Mouse (Mus musculus) heart, postnatal 14 days (tissue): ENCODE data around the gene Crybb1. TPM values are rescaled to one million over a fixed set of nuclear protein-coding genes. Genes with fewer than 3 reads are reported as not detected.
A peak's percentile ranks its signal among the peaks of the same experiment; 100 is the strongest.

ENCODE experiments used
- DNase-seq, 2 experiments: peaks; one replicate each; pipeline ENCODE4 v3.0.0; 2021 to 2022
- intact Hi-C: fragments of 180-260 bp; cut with DNase I; formaldehyde crosslinking; loops from one replicate; pipeline ENCODE4 v1.15.1; 2025
- total RNA-seq, 2 experiments: library from RNA; stranded (reverse); gene quantifications; 2 replicates each; pipeline ENCODE4 v1.2.3; 2021

Crybb1 gene
- total RNA-seq, 2 experiments from 2014 or later = 1.4 to 1.9 TPM

DNA sequence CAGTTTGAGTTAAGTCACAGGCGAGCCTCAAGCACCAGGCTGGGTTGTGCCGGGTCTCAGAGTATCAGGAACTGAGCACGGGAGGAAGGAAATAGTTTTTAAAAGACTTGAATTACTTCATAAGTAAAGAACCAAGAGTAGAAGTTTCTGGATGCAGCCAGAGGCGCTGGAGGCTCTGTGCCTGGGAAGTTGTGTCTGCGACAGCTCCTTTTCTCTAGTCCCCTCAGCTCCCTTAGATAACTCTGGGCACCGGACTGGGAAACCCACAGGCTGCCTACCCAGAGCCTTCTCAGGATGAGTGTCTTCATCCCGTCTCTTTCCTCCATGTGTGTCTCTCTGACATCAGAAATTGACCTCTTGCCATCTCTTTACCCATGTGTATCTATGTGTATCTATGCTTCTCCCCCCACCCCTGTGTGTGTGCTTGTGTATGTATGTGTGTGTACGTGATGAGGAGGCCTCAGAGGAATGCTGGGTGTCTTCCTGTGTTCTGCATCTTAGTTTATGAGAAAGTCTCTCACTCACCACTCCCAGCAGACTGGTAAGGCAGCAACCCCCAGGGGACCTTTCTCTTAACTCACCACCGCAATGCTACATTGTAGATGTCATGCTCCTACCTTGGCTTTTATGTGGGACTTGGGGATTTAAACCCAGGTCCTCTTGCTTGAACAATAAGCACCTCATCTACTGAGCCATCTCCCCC, 27.3 kb downstream of the Crybb1 start:
- DNase-seq = no peak
- intact Hi-C loops = loop anchor here (2.0 kb wide), 1 partner anchor 18 kb away; no protein-coding TSS in a partner anchor

DNA sequence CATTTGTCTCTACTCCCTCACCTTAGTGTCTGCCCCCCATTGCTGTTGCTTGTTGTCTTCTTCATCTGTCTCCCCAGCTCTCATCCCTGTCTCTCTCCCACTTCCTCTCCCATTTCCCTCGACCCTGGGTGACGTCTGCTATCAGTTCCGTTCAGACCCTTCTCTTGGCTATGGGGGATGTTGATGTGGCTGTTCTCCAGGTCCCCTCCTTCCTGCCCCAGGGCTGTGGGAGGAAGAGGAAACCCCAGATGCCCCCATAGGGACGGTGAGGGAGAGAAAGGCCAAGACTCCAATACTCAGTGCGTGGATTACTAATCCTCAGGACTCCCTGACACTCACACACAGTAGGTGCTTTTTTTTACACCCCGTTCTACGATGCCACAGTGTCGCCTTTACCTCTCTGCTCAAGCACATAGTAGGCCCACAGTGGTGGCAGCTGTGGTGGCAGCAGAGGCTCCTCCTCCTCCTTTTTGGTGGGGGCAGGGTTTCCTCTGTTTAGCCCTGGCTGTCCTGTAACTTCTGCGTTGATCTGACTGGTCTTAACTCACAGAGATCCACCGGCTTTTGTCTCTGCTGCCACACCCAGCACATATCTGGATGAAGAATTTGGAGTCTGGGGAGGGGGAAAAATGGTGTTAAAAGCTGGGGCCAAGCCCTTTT, 28.1 kb downstream of the Crybb1 start:
- intact Hi-C loops = loop anchor here (2.0 kb wide), 1 partner anchor 17 kb away; no protein-coding TSS in a partner anchor
- DNase-seq = peak; percentile 52 to 55

DNA sequence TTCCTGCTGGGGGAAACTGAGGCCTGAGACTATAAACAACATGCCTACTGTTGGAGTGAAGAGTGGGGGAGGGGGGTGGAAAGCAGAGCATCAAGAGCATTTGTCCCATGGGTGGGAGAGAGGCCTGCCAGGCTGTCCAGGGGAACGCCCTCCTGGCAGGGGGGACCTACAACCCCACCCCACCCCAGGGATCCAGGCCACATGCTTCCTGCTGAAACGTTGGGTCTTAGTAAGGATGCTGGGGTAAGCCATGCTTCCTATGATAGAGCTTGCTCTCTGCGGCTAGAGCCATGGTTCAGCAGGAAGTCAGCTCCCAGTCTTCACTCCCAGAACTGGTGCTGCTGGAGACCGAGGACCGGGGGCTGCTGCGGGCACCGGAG, 28.6 kb downstream of the Crybb1 start:
- intact Hi-C loops = no loop called here

DNA sequence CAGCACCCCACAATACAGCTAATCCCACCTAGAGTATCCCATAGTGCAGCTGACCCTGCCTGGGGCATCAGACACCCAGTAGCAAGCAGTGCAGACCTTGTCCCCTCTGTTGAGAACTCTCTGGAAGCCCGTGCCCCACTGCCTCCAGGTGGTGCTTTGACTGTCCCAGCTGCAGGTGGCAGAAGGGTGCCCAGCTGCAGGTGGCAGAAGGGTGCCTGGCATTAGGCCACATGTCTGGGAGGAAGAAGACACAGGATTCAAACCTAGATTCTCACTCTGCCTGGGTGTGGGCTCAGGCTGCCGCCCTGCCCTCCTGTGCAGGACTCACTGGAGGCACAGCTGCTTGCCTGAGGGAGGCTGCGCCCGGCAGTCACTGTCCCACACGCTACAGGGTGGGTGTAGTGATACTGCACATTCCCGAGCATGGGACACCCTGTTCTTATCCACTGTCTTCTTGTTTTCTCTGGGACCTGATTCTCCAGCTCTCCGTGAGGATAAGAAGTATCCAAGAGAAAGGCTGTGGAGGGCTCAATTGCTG, 30.0 kb downstream of the Crybb1 start:
- intact Hi-C loops = no loop called here
- no peak for DNase-seq

More for the DNA sequence above, 28.6 kb downstream of the Crybb1 start:
- DNase-seq = no peak

DNA sequence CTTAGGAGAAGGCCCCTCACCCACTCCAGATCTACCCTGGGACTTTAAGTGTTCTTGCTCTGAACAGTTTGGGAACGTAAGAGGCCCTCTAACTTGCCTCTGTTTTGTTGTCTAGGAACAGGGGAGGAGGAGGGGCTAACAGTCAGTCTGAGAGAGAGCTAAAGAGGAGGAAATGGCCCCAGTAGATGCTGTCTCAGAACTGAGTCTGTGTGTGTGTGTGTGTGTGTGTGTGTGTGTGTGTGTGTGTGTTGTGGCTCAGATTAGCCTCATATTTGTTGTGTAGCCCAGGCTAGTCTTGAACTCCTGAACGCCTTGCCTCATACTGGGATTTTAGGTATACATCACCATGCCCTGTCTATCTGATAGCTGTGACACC, 31.0 kb downstream of the Crybb1 start:
- no peak for DNase-seq
- intact Hi-C loops = no loop called here

DNA sequence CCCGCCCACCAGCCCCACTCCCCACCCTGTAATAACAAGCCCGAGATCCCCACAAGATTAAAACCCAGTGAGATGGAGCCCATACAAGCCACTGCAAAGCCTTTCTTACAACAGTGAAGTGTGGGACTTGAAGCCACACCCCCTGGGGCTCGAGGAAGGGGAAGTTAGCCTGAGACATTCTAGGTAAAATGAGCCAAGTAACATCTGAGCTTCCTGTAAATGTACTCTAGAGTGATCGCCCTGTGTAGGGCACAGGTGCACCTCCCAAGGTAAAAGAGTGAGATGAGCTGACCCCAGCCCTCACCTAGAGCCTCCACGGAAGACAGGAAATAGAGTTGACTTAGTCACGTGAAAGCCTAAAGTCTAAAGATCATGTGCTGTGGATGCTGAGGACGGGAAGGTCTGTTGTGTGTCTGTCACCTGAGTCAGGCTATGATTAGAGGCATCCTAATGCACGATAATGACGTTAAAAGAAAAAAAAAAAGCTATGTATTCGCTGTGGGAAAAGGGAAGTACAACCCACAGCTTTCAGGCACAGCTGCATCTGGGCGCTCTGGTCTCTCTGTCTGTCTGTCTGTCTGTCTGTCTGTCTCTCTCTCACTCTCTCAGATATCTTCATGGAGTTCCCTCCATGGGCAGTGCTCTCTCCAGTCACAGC, 31.5 kb downstream of the Crybb1 start:
- intact Hi-C loops = no loop called here
- no peak for DNase-seq

DNA sequence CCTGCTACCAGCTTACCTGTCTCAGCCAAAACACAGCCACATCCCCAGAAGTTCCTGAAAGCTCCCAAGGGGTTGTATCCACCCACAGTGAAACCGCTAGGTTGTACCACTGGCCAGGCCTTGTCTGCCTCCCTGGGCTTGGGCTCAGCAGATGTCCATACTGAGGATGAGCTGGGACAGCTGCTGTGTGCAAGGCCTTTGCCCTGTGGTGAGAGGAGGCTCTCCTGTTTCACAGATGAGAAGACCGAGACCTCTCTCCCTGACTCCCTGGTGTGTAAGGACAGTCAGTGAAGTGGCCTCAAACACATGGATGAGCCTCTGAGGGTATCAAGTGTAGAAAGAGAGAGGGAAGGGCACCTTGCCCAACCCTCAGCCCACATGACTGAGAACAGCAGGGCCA, 32.0 kb downstream of the Crybb1 start:
- DNase-seq = no peak
- intact Hi-C loops = no loop called here

DNA sequence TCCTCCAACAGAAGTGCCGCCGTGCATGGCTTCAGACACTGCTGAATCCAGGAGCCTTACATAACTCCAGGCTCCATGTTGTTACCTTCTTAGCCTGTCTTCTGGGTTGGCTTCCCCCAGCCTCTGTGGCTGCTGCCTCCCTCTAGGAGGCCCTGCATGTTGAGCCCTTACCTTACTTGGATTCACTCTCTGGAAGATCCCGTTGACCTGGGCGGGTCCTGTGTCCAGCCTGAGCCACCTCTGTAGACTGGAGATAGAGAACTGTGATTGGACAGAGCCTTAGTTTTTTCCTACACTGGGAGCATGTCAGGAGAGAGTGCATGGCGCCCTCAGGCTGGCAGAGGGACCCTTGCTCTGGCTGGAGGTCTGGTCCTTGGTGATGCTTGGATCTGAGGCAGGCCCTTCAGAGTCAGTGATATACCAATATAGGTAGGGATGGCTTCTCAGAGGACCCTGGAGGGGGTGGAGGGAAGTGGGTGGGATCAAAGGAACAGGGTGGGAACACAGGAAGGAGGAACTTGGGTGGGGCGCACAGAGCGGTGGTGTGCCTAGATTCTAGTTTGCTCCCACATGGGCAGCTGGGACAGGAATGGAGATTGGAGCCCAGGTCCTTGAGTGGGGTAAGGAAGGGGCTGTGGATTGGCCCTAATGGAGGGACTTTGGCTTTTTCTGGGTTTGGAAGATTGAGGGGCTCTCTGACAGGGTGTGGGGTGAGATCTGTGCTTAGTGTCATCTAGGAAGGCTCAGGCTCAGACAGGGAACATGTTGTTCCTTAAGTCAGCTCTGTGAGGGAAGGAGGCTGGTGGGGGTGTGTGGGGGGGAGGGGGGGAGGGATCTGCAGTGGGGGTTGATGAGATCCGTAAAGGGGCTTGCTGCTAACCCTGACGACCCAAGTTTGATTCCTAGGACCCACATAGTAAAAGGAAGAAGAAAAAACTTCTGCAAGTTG, 32.9 kb downstream of the Crybb1 start:
- DNase-seq = peak in 1 of 2 experiments; percentile 52
- intact Hi-C loops = no loop called here

DNA sequence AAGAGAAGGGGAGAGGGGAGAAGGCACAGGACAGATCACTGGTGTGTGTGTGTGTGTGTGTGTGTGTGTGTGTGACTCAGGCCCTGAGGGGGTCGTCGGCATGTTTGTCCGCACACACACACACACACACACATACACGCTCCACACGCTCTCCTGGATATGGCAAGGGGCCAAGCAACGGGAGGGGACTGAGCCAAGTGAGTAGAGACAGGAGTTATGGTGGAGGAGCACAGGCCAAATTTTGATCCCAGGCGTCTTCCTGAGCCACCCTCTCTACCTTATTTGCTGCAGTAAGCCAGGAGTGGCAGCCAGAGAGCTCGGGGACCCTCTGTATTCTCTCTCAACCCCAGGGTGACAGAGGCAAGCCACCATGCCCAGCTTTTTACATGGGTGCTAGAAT, 33.6 kb downstream of the Crybb1 start:
- peak; percentile 67 to 72 for DNase-seq
- intact Hi-C loops = no loop called here

DNA sequence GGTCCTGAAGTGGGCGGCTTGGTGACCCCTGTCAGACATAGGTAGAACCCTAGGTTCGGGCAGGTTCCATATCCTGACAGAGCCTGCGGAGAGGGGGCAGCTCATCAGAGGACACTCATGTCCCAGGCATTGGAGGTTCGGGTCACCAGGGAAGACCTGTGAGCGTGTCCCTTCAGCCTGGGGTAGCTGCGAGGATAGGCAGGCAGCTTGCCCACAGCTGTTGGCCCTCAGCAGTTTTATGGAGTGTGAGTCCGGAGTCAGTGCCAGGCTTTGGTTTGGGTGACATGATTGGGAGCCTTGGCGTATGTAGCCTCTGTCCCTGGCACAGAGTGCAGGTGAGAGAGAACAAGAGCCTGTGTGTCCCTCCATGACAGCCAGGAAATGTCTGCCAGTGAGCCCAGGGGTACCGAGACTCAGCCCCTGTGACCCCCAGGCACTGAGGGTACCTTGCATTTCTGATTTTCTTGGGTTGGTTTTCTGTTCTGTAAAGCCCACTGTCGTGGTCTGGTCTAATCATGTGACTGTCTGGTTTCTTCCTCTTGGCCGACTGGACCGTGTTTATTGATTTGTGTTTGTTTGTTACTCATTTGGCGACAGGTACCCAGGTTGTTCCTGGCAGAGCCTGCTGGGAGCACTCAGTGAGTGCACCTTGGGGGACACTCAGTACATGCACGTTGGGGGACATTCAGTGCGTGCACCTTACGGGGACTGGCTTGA, 34.4 kb downstream of the Crybb1 start:
- intact Hi-C loops = no loop called here
- DNase-seq = peak; percentile 62 to 69

DNA sequence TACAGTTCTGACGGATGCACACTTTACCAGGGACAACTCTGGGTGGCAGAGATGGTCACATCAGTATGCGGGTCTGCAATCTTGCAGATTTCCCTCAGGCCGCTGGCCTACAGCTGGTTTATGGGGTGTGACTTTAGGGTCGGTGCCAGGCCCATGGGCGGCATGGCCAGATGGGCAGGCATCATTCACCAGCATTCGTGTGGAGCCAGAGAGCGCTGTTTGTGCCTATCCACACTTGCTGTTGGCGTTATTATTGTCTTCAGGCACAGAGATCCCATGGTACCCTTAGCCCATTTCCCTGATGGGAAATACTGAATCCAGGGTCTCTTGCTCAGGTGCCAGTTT, 34.9 kb downstream of the Crybb1 start:
- DNase-seq = no peak
- intact Hi-C loops = no loop called here

DNA sequence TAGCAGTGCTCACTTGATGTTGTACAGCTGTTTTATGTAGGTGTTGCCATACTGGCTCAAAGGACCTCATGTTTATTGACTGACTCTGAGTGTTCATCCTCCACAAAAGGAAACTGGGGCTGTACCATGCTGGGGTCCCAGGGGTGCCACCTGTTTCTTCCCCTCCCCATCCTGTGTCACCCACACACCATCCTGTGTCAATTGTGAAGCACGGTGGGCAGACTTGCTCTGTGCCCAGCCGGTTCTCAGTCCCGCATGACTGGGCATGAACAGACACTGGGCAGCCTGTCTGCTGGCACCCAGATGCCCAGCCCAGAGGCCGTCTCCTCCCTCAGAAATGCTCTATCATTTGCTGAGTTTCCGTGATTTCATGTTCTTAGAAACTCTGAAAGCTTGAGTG, 36.3 kb downstream of the Crybb1 start:
- no peak for DNase-seq
- intact Hi-C loops = no loop called here

DNA sequence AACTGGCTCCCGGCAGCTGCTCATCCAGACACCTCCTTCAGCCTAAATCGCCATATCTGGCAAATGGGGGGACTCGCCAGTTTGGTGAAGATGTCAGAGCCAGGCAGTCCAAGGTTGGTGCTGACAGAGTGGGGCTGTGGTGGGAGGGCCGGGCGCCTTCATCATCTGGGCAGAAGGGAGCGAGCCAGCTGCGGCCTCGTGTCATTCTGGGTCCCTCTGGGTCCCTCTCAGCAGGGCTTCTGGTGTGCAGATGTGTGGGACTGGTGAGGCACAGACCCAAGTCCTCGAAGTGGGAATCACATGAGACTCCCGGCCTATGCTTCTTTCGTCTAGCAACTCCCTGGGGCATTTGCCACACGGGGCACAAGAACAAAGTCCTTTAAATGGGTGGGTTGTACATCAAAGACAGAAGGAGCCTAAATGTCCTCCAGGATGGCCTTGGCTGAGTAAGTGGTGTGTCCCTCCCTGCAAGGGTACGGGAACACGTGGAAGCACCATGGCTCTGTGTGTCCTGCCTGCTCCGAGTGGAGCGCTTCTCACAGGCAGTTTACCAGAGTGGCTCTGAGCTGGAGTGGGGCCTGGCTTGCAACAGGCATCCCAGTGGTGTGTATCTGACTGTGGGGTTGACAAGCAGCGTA, 36.8 kb downstream of the Crybb1 start:
- intact Hi-C loops = no loop called here
- DNase-seq = no peak

DNA sequence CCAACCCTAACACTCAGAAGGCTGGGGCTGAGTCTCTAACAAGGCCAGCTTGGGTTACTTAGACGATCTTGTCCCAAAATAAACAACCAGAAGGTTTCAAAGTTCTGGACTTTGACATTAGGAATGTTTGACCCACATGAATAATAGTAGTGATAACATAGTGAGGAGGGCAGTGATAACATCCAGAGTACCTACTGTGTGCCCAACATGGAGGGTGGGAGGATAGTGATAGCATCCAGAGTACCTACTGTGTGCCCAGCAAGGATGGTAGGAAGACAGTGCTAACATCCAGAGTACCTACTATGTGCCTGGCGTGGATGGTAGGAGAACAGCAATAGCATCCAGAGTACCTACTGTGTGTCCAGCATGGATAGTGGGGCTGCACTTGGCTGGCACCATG, 38.2 kb downstream of the Crybb1 start:
- intact Hi-C loops = no loop called here
- DNase-seq = no peak

DNA sequence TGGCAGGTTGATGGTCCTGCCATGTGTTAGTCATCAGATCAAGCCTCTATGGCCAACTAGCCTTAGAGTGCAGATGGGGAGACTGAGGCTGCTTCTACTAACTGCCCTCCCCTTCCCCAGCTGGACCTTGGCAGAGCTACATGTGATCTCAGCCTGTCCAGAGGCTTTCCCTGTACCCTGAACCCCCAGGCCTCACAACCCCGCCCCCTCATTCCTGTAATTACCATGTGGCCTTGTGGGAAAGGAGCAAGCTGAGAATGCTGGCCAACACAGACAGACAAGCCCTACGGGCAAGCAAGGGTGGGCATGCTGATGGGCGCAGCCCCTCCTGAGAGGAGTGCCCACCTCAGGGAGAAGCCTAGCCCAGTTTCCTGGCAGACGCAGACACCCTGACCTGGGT, 39.1 kb downstream of the Crybb1 start:
- no peak for DNase-seq
- intact Hi-C loops = no loop called here

DNA sequence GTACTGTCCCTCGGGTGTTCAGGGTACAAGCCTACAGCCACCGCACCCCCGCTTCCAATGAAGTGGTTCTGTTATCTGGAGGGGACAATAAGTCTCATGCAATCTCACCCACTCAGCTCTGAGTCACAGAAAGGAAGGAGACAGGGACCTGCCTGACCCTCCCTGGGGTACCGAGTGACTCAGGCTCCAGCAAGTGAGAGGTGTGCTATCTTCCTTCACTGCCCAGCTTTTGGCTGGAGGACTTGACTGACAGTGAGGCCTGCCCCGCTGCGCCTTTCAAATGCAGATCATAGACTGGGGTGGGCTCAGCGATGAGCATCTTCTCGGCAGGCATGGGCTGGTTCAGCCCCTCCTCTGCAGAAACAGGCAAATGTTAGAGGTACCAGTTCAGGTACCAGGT, 39.5 kb downstream of the Crybb1 start:
- intact Hi-C loops = no loop called here
- DNase-seq = no peak

DNA sequence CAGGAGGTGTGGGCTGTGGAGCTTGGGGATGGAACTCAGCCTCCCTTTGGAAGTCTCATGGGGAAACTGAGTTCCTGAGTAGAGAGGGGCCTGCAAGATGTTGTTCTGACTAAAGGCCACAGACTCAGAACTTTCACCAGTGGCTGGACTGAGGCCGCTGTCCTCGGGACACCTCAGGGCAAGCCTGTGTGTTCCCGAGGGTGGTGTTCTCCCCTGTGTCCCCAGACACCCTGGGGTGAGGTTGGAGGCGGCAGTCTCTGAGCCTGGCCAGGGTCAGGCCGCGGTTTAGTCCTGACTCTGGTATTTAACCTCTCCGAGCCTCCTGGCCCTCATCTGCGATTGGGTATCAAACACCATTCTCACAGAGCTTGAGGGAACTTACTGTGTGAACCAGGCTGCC, 39.9 kb downstream of the Crybb1 start:
- intact Hi-C loops = no loop called here
- DNase-seq = no peak

DNA sequence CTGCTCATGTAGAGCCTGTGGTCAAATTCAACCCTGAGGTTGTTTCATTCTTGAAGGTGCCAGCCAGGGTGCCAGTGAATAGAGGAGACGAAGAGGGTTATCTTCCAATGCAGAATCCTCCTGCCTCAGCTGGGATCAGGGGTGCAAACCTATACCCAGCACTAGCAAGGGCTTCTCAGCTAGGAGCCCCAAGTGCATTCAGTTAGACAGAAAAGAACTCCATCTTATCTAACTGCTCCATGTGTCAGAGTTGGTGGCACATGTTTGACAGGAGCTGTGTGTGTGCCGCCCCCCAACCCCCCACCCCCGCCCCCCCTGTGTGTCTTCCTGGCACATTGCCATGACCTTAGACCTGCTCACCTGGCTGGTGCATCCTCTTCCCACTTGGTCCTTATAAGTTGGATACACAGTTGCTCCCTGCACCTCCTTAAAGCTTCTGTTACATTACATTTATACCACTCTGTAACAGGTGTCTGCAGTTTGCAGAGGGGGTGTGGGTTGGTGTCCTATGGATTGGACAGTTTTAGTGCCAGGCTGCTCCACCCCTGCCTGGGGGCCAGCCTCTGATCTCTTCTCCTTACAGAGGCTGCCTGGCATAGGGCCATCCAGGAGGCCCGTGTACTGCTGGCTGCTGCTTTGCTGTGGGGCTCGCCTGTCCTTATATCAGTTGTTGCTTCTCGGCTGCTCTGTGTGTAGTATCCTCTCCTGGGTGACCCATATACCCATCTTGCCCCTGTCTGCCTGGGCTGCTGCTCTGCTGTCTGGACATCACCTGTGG, 41.0 kb downstream of the Crybb1 start:
- intact Hi-C loops = no loop called here
- DNase-seq = no peak

DNA sequence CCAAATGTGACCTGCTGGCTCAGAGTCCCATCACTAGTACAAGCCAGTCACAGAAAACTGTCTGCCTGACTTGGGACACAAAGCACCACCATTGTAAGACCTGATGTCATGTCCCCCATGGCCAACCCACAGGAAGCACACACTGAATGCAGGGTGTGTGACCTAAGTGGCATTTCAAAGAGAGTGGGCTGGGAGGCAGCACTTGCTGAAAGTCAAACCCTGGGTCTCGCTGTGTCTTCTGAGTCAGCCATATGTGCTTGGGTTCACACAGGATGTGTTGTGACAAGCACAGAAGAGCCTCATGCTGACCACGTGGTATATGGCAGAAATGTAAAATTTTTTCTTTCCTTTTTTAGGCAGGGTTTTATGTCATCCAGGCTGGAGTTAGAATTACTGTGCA, 41.6 kb downstream of the Crybb1 start:
- no peak for DNase-seq
- intact Hi-C loops = no loop called here
